Mouse (Mus musculus) left cerebral cortex, postnatal 25 days (tissue): ENCODE results near the gene Mcemp1. TPM values are rescaled to one million over a fixed set of nuclear protein-coding genes. Genes with fewer than 3 reads are reported as not detected.

Experiments
- DNase-seq, 2 experiments: peaks; one replicate each; pipeline ENCODE4 v3.0.0; 2022; ENCODE audit warnings: low spot score in 2 of 2, mixed read lengths in 1 of 2
- intact Hi-C: fragments of 180-260 bp; cut with DNase I; formaldehyde crosslinking; loops from one replicate; pipeline ENCODE4 v1.15.1; 2025
- total RNA-seq, 2 experiments: library from RNA; stranded (reverse); gene quantifications; 2 replicates each; pipeline ENCODE4 v1.2.3; 2021

Gene Mcemp1
- total RNA-seq: not detected

DNA sequence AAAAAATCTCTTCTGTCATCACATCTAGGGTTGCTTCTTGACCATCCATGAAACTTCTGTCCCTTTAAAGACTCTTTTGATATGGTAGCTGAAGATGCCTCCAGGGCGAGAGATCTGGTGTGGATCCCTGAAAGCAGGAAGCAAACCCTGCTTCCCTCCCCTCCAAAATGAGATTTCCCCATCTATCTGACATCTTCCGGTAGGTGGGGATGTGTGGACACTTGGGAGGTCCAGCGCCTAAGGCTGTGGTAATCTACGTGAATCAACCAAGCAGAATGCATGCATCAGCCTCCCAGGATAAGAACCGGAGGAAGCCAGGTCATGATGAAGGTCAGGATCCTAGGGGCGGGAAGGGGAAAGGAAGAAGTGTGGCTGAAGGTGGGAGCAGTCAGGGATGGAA, at the start of gene Mcemp1:
Gene Mcemp1 (plus strand): TSS at position 248 of the 400 bp plus-strand sequence.
- DNase-seq: no peak
- intact Hi-C loops: no loop called here

DNA sequence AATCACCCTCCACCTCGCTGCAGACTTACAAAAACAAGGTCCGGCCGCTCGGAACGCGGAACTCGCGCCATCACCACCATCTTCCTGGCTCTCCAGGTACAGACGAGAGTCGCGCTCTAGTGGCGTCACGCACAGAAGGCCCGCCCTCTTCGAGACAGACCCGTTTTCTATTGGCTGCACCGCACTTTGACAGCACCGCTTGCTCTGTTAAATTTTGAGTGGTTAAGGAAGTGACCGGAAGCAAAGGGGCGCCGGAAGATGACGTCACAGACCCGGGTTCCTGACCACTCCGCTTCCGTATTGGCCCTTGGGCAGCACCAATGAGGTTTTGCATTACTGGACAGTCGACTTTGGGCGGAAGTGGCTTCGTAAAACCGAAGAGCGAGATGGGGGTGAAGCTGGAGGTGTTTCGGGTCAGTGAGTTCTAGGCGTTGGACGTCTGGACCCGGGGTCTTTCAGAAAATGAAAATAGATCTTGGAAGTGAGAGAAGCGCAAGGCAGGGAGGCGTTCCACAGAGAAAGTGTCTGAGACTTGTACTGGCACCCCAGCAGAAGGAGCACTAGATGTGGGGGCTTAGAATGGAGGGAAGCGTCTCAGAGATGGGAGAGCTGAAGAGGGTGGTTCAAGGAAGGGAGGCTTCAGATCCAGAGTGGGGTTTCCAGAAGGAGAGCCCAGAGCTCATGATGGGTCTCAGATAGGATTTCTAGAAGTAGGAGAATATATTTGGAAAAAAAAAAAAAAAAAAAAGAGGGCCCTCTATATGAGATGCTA, 44.2 kb upstream of the Mcemp1 start, which contains the start of the genes Xab2 and Pet100:
Gene Xab2 (minus strand): TSS at position 118 of the 772 bp plus-strand sequence.
Gene Pet100 (plus strand): TSS at position 350 of the 772 bp plus-strand sequence.
- DNase-seq: peak; percentile 99 to 100
- intact Hi-C loops: loop anchor here (1.0 to 5.0 kb wide), 4 partner anchors 12 to 104 kb away; partner anchors contain the start of genes Camsap3, Pnpla6 and Trappc5

DNA sequence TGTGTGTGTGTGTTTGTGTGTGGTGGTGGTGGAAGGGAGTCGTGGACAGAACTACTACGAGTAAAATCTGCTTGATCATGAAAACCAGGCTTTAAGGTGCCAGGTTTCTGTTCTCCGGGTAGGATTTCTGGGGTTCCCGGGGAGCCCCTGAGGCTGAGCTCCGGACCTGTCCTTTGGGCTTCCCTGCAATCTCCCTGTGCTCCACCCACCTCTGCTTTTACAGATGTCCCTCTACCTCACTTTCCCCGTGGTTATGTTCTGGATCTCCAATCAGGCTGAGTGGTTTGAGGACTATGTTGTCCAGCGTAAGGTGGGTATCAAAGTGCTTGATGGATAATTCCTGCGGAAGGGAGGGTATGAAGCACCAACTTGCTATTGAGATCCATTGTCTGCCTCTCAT, 43.4 kb upstream of the Mcemp1 start:
- intact Hi-C loops: loop anchor here (5.0 kb wide), 2 partner anchors 35 to 105 kb away; partner anchors contain the start of genes Camsap3 and Pnpla6
- DNase-seq: no peak

DNA sequence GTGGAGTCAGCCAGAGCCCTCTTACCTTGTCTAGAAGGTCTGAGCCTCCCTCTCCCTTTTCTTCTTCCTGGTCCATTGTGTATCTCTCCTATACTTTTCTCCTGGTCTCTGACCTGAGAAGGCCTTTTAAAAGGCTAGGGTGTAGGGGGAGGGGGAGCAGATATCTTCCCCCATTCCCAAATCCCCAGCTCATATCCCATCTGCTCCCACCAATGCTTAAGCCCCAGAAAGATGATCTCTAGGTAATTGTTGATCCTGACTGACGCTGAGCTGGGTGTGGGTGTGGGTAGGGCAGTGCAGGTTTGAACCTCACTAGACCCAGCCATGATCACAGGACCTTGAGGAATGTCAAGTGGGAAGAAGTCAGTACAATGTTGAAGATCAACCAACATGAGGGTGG, 40.1 kb upstream of the Mcemp1 start, which contains the start of gene Pcp2:
Gene Pcp2 (minus strand): TSS at position 101 of the 400 bp plus-strand sequence.
- intact Hi-C loops: no loop called here
- no peak for DNase-seq

DNA sequence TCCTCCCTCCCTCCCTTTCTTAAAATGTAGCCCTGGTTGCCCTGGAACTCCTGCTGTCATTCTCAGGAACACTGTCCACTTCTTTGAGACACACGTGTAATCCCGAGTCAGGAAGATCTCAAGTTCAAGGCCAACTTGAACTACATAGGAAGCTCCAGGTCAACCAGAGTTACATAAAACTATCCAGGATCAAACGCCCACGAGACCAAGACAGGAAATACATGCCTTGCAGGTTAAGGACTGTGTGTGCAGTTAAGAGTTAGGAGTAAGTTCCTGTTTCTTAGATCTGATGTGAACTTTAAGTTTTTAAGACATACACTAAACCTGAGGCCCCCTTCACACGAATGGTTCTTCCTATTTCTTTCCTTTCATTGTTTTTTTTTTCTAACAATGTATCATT, 38.6 kb upstream of the Mcemp1 start:
- intact Hi-C loops: loop anchor here (1.0 kb wide), 1 partner anchor 45 kb away; the partner anchor contains the start of gene Fcor
- DNase-seq: no peak

DNA sequence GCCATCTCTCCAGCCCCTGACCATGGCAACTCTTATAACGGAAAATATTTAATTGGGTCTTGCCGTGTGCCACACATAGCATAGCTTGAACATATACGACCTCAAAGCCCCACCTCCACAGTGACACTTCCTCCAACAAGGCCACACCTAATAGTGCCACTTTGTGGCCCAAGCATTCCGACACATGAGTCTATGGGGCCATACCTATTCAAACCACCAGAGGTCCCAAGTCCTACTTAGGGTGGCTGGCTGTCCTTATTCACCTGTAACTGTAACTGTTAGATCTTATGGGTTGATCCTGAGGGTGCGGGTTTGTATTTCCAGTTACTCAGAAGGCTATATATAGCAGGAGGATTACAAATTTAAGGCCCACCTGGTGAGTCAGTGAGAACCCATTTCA, 37.5 kb upstream of the Mcemp1 start:
- DNase-seq: peak in 1 of 2 experiments; percentile 52

DNA sequence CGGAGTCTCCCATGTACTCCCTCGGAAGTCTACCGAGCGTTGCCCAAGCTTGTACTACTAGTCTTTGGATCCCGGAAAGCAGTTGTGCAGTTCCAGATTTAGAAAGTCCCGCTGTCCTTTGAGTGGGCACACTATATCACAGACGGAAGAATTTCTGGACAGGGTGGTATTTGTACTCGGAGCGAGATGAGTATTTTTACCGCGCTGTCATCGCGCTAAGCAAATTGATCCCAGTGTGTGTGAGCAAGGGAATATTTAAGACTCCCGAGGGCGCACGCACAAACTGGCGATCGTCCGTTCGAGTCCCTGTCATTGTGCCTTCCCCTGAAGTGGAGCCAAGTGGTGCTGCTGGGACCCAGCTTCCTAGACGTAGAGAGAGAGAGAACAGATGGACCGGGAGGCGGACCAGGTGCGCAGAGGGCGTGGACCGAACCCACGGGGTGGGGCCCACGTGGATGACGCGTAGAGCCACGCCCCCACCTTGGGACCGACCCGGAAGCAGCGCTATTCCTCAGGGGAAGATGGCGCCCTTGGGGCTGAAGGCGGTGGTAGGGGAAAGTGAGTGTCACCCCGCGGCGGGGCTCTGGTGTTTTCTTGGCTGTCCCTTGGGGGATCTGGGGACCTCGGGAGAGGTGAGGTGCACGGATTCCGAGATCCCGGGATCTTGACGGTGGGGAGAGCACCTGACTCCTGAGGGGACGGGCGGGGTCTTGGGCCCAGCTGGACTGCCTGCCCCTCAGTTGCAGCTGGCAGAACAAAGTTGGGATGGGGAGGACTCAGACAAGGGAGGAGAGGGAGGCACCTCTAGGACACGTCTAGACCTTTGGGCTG, 34.7 kb upstream of the Mcemp1 start, which contains the start of gene Stxbp2:
Gene Stxbp2 (plus strand): TSS at position 309 of the 831 bp plus-strand sequence.
- intact Hi-C loops: loop anchor here (1.0 kb wide), 1 partner anchor 45 kb away; the partner anchor contains the start of gene Trappc5

More for the DNA sequence above, 37.5 kb upstream of the Mcemp1 start:
- intact Hi-C loops: no loop called here

DNA sequence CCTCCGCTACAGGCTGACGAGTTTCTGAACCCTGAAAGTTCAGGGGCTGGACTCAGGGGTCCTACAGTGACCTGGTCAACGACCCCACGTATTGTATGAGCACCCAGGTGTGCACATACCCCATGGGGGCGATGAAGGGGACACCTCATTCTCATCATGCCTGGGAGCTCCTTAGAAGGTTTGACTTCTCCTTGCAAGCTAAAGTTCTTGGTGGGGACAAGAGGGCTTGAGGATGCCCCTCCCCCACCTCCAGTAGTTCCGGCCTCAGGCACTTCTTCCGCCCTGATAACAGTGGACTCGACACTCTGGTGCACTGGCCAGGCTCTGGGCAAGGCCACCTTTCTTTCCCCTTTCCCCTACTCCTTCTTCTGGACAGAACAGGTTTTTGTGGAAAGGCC, 34.1 kb upstream of the Mcemp1 start:
- intact Hi-C loops: no loop called here
- DNase-seq: no peak

More for the DNA sequence above, 34.7 kb upstream of the Mcemp1 start, which contains the start of gene Stxbp2:
- DNase-seq: peak; percentile 67 to 79

DNA sequence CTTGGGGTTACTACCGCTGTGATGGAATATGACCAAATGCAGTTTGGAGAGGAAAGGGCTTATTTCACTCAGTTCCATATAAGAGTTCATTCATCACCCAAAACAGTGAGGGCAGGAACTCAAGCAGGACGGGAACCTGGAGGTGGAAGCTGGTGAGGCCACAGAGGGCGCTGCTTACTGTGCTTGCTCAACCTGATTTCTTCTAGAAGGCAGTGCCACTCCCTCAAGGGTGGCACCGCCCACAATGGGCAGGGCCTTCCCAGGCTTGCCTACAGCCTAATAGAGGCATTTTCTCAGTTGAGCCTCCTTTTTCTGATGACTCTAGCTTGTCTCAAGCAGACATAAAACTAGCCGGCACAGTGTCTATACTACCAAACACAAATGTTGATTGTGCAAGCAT, 19.8 kb upstream of the Mcemp1 start:
- peak in 1 of 2 experiments; percentile 12 for DNase-seq
- intact Hi-C loops: no loop called here

DNA sequence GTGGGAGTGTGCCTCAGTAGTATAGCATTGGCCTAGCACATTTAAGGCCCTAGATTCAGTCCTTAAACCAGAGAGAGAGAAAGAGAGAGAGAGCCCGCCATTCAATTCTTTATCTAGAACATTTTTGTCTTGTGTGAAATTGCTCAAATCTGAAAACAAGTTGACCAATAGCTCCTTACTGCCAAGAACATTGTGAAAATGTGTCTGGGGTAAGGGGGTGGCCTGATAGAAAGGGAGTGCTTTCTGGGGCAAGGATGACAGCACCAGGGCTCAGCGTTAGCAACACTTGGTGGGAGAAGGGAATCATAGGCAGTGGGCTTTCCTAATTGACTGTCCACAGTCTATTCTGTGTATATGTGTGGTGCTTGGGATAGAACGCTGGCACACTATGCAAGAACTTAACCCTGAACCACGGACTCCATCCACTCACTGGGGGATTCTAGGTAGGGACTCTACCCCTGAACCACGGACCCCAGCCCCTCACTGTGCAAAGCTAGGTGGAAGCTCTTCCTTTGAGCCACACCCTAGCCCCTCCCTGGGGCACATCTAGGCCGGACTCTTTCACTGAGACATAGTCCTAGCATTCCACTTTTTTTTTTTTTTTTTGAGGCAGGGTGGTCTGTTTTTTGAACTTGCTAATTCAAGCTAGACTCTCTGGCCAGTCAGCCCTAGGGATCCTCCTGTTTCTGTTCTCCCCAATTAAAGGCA, 18.6 kb upstream of the Mcemp1 start:
- intact Hi-C loops: no loop called here
- DNase-seq: no peak

DNA sequence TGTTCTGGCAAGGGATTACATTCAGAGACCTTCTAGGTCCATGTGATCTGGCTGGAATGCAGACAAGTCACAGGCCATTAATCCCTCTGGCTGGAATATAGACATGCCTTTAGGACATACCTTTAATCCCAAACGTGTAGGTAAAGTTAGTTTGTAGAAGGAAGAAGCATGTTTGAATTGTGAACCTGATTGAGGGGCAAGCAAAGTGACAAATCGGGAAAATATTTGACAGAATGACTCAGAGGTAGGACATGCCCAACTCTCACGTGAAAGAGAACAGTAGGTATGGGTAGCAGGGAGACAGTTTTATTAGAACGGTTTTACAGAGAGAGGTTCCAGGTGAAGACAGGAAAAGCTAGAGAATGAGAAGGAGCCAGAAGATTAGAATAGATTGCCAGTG, 18.0 kb upstream of the Mcemp1 start:
- intact Hi-C loops: no loop called here
- no peak for DNase-seq

DNA sequence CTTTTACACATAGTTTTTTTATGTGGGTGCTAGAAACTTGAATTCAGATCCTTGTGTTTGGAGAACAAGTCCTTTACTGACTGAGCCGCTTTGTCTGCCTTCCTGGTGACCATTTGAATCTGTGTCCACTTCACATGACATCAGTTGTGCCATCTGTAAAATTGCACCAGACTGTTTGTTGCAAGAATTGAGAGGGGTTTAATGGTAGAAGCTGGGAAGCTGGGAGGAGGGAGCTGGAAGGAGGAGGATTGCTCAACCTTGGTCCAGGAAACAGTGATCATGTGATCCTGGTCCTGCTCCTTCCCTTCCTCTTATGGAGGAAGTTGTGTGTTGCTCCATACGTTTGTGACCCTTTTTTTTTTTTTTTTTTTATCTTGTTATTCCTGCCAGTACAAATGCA, 17.3 kb upstream of the Mcemp1 start:
- no peak for DNase-seq
- intact Hi-C loops: no loop called here

DNA sequence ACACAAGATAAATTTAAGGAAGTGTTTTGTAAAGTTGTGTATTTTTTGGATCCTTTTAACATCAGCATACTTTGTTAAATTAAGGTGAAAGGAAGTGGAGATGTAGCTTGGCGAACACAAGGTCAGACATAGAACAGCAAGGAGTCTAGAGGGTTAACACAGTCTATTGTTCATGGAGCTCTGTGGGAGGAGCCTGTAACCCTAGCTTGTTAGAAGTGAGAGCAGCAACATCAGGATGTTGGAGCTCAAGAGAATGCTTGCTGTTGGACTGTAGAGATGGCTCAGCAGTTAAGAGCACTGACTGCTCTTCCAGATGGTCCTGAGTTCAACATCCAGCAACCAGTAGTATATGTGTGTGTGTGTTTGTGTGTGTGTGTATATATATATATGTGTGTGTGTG, 16.6 kb upstream of the Mcemp1 start:
- intact Hi-C loops: no loop called here
- DNase-seq: no peak

DNA sequence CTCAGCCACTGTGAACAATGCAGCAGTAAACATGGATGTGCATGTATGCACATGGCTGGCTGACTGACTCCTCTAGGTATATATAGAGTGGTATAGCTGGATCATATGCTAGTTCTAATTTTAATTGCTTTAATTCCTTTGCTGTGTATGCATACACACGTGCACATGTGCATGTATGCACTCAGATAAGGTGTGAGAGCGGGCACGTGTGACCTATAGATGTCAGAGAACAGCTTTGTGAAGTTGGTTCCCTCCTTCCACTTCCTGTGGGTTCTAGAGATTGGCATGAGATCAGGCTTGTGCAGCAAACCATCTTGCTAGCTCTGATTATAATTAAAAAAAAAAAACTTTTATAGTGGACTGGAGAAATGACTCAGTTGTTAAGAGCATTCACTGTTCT, 12.7 kb upstream of the Mcemp1 start:
- intact Hi-C loops: no loop called here
- no peak for DNase-seq

DNA sequence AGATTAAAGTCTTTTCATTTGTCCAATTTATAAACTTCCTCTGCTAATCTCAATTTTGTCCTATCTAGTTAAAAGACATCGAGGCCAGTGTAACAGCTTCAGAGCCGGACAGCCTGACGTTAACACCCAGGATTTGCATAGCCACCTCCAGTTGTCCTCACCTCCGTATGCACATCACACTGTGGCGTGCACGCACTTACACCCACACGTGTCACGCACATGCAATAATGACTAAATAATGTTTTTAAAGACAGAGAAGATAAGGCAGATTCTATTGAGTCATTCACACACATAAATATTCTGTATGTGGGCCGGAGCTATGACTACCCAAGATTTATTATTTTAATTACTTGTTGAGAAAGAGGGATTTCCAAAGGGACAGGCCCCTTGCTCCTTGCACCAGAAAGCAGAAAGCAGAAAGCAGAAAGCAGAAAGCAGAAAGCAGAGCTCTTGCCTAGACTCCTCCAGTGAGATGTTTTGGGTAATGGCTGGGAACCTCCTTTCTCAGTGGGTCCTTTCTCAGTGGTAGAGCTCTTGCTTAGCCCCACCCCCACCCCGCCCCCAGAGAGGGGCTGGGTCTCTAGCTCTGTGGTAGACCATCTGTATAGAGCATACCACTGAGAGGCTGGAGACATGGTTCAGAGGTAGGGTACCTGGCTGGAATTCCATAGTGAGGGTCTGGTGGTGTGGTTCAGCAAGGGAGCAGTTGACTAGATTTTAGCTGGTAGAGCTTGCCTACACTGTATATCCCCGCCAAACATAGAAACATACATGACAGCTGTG, 10.6 kb upstream of the Mcemp1 start:
- DNase-seq: peak; percentile 7 to 24

DNA sequence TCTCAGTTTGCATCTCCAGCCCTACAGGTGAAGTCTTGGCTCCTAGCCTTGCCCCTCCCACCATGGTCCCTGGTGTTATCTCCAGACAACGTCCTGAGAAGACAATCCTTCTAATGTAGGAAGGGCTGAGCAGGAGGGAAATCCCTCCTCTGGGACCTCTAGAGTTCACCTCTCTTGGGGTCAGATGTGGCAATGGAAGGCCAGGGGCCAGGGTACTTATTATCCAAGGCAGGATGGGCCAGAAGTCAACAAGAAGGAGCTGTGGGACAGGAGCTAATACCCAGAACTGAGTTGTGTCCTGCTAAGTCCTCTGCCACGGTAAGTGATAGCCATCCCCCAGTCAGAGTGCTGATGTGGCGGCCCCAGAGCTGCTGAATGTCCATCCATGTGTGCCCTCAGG, 10.0 kb upstream of the Mcemp1 start, which contains the start of gene Retn:
Gene Retn (plus strand): TSS at position 245 of the 400 bp plus-strand sequence.
- intact Hi-C loops: no loop called here
- no peak for DNase-seq

More for the DNA sequence above, 10.6 kb upstream of the Mcemp1 start:
- intact Hi-C loops: no loop called here

DNA sequence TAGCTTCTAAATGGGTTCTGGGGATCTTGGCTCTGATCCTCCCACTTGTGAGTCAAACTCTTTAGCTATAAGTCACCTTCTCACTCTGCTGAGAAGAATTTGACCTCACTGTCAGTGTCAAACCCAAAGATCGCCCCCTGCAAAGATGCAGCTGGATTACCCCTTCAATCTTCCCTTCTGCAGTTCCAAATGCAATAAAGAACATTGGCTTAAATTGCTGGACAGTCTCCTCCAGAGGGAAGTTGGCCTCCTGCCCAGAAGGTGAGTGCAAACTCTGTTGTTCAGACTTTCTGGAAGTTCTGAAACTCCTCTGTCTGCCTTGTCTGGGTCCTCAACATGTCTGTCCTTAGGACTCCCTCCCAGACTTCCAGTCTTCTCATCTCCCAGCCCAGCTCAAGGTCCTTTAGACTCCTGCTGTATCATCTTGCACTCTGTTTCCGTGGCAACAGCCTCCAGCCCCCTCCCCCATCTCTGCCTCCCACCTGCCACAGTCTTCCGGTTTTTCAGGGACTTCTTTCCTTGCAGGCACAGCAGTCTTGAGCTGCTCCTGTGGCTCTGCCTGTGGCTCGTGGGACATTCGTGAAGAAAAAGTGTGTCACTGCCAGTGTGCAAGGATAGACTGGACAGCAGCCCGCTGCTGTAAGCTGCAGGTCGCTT, 8.7 kb upstream of the Mcemp1 start:
- DNase-seq: peak; percentile 30 to 66
- intact Hi-C loops: no loop called here

DNA sequence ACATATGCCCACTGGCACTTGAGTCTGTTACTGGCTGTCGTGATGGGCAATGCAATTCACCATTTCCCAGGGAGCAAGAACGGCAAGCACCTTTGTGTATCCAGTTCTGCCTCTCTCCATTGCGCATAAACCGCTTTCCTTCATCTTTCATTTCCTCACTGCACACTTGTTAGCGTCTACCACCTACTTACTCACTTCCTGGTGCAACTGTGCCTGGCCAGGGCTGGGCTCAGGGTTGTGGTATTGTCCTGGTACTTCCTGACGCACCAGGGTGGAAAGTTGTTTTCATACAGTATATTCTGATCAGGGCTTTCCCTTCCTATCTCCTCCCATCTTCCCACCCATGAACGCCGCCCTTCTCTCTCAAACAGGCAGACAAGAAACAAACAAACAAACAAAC, 4.7 kb upstream of the Mcemp1 start:
- no peak for DNase-seq
- intact Hi-C loops: no loop called here
